Mouse (Mus musculus) kidney, postnatal 0 days (tissue): ENCODE data around the gene Jmjd7. TPM values are rescaled to one million over a fixed set of nuclear protein-coding genes. Genes with fewer than 3 reads are reported as not detected.
A peak's percentile ranks its signal among the peaks of the same experiment; 100 is the strongest.

Source experiments
- ATAC-seq: fragments of 200-750 bp; cut with Nextera tagmentation; replicated peaks from 2 replicates; pipeline ENCODE4 v1.8.0; 2017; ENCODE audit warnings: low read depth, moderate number of reproducible peaks, moderate TSS enrichment, moderate library complexity; ENCODE audit not compliant: low FRiP score
- DNase-seq: peaks from one replicate; pipeline ENCODE4 v3.0.0-alpha.2; 2016; ENCODE audit warnings: low spot score
- H3K27ac ChIP-seq: fragments of 300-500 bp; sonication (generic); 2 replicates; pipeline ENCODE4 v1.5.1; 2014; ENCODE audit warnings: mild to moderate bottlenecking
- H3K27me3 ChIP-seq: fragments of 300-500 bp; sonication (generic); 2 replicates; pipeline ENCODE4 v1.6.1; 2014; ENCODE audit warnings: low read length, mixed read lengths; ENCODE audit not compliant: insufficient read depth
- H3K36me3 ChIP-seq: fragments of 300-500 bp; sonication (generic); 2 replicates; pipeline ENCODE4 v1.6.1; 2014; ENCODE audit warnings: low read length, mixed read lengths; ENCODE audit not compliant: insufficient read depth
- H3K4me1 ChIP-seq: fragments of 300-500 bp; sonication (generic); replicated peaks from 2 replicates; pipeline ENCODE4 v1.6.1; 2014; ENCODE audit warnings: antibody characterized with exemption, low read length, mixed read lengths; ENCODE audit not compliant: insufficient read depth
- H3K4me2 ChIP-seq: fragments of 300-500 bp; sonication (generic); 2 replicates; pipeline ENCODE4 v1.6.1; 2014; ENCODE audit warnings: mild to moderate bottlenecking, low read length, moderate library complexity, mixed read lengths
- H3K4me3 ChIP-seq: fragments of 300-500 bp; sonication (generic); replicated peaks from 2 replicates; pipeline ENCODE4 v1.5.1; 2014; ENCODE audit warnings: low read depth, low read length
- H3K9ac ChIP-seq: fragments of 300-500 bp; sonication (generic); 2 replicates; pipeline ENCODE4 v1.6.1; 2014; ENCODE audit warnings: low read depth, low read length
- H3K9me3 ChIP-seq: fragments of 300-500 bp; sonication (generic); replicated peaks from 2 replicates; pipeline ENCODE4 v1.6.1; 2016; ENCODE audit warnings: low read length, inconsistent platforms, mixed read lengths
- CTCF ChIP-seq: IDR thresholded peaks from 2 replicates; pipeline ENCODE4 v1.5.1; 2016; ENCODE audit warnings: antibody characterized with exemption, low read depth, mild to moderate bottlenecking, moderate library complexity
- WGBS: fragments of 180-500 bp; shearing (Covaris S2); extraction: QIAGEN DNeasy Blood & Tissue Kit; methylation state at CpG from one replicate; pipeline ENCODE4 v1.1.7; 2014; 5-methylcytosine and 5-hydroxymethylcytosine counted together
- polyA plus RNA-seq: library from polyadenylated mRNA; unstranded; fragments of >200 nt; fragmentation: Nextera tagmentation; extraction: Ambion mirVana; gene quantifications from 2 replicates; pipeline ENCODE4 v1.2.1, GENCODE M21; 2015

The Jmjd7 gene
- polyA plus RNA-seq, 1 experiment from 2014 or later = 25.7 TPM

GRCm38 (mm10) chr2:120049632-120050274, 22.5 kb downstream of the Jmjd7 start:
- Histone ChIP-seq H3K36me3 (no peaks in the 10 kb centered on the region), H3K4me2 (no peak overlapping the region), H3K9me3 (no peaks in the 10 kb centered on the region), H3K27ac (no peak overlapping the region), H3K27me3 (no peaks in the 10 kb centered on the region), H3K4me1 (no peaks in the 10 kb centered on the region; the same call in 1 of the 2 replicates), H3K9ac (no peak overlapping the region), H3K4me3 (no peak overlapping the region)
- DNase-seq = peak; percentile 67
- 0 out of 2 replicates have a peak, but pooled peaks have one; percentile 67 for ATAC-seq
- peak; percentile 78 for TF ChIP-seq CTCF
- WGBS = 59% methylated on average over 10 of the region's 10 CpGs

GRCm38 (mm10) chr2:120051405-120051804, 24.1 kb downstream of the Jmjd7 start:
- no peak for TF ChIP-seq CTCF
- H3K4me1 ChIP-seq = no peaks in the 10 kb centered on the region; the same call in 1 of the 2 replicates
- H3K27ac ChIP-seq = no peak overlapping the region
- no peak overlapping the region for H3K4me2 ChIP-seq
- no peaks in the 10 kb centered on the region for H3K27me3 ChIP-seq
- H3K9ac ChIP-seq = no peak overlapping the region
- no peaks in the 10 kb centered on the region for H3K36me3 ChIP-seq
- WGBS = 65% methylated on average over 6 of the region's 6 CpGs
- H3K4me3 ChIP-seq = no peak overlapping the region
- DNase-seq (no peak), ATAC-seq (no peak)
- no peaks in the 10 kb centered on the region for H3K9me3 ChIP-seq

- Histone ChIP-seq H3K4me2 (no peak overlapping the region), H3K27ac (no peak overlapping the region), H3K4me1 (no peaks in the 10 kb centered on the region), H3K27me3 (no peaks in the 10 kb centered on the region), H3K36me3 (no peaks in the 10 kb centered on the region), H3K4me3 (no peak overlapping the region), H3K9me3 (no peaks in the 10 kb centered on the region), H3K9ac (no peak overlapping the region)
- ATAC-seq (no peak), DNase-seq (no peak)
- no peak for TF ChIP-seq CTCF
- 89% methylated on average over 12 of the region's 12 CpGs for WGBS
These were observed 27.7 kb downstream of the Jmjd7 start for GRCm38 (mm10) chr2:120054771-120055552.

GRCm38 (mm10) chr2:120055923-120056322, 28.6 kb downstream of the Jmjd7 start:
- H3K27me3 ChIP-seq = no peaks in the 10 kb centered on the region
- H3K9ac ChIP-seq = no peak overlapping the region
- H3K4me3 ChIP-seq = no peak overlapping the region
- H3K4me1 ChIP-seq = 0 out of 2 replicates have a peak, but pooled peaks cover under 1% of the 10 kb centered on the region
- H3K9me3 ChIP-seq = no peaks in the 10 kb centered on the region
- no peaks in the 10 kb centered on the region for H3K36me3 ChIP-seq
- no peak overlapping the region for H3K27ac ChIP-seq
- 83% methylated on average over 10 of the region's 10 CpGs for WGBS
- TF ChIP-seq CTCF = no peak
- ATAC-seq (no peak), DNase-seq (no peak)
- no peak overlapping the region for H3K4me2 ChIP-seq

GRCm38 (mm10) chr2:120058818-120059217, 31.5 kb downstream of the Jmjd7 start:
- Histone ChIP-seq H3K36me3 (no peaks in the 10 kb centered on the region), H3K27me3 (no peaks in the 10 kb centered on the region), H3K4me3 (no peak overlapping the region), H3K9ac (no peak overlapping the region), H3K9me3 (no peaks in the 10 kb centered on the region), H3K4me1 (0 out of 2 replicates have a peak, but pooled peaks cover 5% of the 10 kb centered on the region), H3K4me2 (no peak overlapping the region), H3K27ac (no peak overlapping the region)
- WGBS = 80% methylated on average over 4 of the region's 4 CpGs
- DNase-seq = no peak
- no peak for TF ChIP-seq CTCF
- no peak for ATAC-seq

- 87% methylated on average over 3 of the region's 3 CpGs for WGBS
- no peak overlapping the region for H3K27ac ChIP-seq
- no peak for TF ChIP-seq CTCF
These were observed 32.2 kb downstream of the Jmjd7 start for GRCm38 (mm10) chr2:120059466-120059865.

More at GRCm38 (mm10) chr2:120059466-120059865, 32.2 kb downstream of the Jmjd7 start:
- H3K4me3 ChIP-seq = no peak overlapping the region
- no peaks in the 10 kb centered on the region for H3K36me3 ChIP-seq
- no peaks in the 10 kb centered on the region for H3K27me3 ChIP-seq
- DNase-seq (no peak), ATAC-seq (no peak)
- no peak overlapping the region for H3K4me2 ChIP-seq
- no peaks in the 10 kb centered on the region for H3K9me3 ChIP-seq
- no peak overlapping the region for H3K9ac ChIP-seq
- H3K4me1 ChIP-seq = 0 out of 2 replicates have a peak, but pooled peaks cover 5% of the 10 kb centered on the region
